Mouse (Mus musculus): Measurements from ENCODE around the gene Otulinl.

Gene Otulinl

DNA sequence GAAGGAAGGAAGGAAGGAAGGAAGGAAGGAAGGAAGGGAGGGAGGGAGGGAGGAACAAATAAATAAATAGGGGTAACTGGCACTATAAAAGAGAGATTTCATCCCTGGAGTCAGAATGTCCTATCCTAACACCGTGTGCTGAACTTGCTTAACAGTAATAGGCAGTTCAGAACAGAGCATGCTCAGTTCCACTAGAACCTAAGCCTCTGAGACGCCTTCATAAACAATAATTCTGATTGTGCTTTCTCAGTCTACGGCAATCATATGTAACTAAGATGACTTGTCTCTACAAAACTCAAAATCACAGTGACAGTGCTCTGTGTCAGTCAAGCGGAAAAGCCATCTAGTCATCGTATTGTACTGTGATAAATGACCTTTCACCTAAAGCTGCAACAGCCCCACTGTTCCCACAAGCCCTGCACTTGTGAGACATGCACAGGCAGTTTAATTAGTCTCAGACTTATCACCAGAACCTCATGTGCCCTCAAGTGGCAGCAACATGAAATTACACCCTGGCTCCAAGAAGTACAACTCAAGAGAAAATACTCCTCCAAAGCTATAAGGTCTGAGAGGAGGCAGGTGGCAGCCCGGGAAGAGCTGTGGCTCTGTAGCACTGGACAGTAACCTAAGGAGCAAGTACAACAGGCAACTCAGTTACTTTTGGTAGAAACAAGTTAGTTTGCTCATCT, 68.7 kb downstream of the Otulinl start:
- peak; percentile 69 to 77 for DNase-seq

DNA sequence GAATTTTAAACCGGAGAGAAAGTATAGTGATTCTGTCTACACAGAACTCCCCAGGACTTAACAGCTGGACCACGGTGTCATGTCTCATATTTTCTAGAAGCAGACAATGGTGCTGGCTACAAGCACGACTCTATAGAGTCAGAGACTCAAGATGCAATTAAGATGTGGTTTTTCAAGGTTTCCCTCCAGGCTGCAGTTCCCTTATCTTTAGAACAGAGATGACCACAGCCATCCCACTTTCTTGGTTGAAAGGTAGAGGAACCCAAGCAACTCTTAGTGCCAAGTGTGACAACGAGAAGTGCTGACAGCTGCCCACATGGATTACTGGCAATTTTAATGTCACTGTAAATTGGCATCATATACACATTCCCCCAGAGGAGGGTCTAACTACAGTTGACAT, 71.8 kb downstream of the Otulinl start:
- DNase-seq = no peak

DNA sequence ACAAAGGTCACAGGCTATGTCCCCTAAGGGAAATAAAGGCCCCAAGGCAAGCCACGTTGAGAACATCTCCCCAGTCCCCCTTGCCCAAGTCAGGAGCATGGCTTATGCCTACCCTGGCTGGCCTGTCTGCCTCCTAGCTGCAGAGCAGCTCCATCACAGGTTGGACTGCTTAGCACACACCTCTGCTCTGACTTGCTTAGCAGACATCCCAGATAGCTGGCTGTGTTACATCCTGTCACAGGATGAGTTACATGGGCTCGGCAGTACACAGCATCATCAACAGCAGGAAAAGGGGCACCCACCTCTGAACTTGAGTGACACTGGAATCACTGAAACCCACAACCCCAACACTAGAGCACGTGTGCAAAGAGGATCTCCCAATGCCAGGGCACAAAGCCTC, 76.1 kb downstream of the Otulinl start:
- DNase-seq = no peak

Measured in cerebellum, postnatal 36 days (tissue).